In genomic region chr10:128376099-128376454, GRCm38 (mm10) we compare ENCODE assay signal across 9 mouse cellular contexts. TPM values are rescaled to one million over a fixed set of nuclear protein-coding genes. Genes with fewer than 3 reads are reported as not detected.
DNase-seq lines count a peak whose midpoint lies in the region; ATAC-seq and TF ChIP-seq lines count a peak whose summit lies in the region.
"Had no signal": no experiment of that assay in that cellular context is flagged by ENCODE, and none has a peak within 500 bp of the region (broad histone marks: within the 10 kb centered on the region; RNA-seq: fewer than 3 reads in every experiment).

No protein-coding gene starts in this region.

- no peak for TF ChIP-seq CTCF in forebrain, postnatal 0 days (IDR thresholded peaks at IDR 0.05; ENCODE audit: low read depth)
- TF ChIP-seq CTCF in liver, postnatal 0 days (IDR thresholded peaks at IDR 0.05; ENCODE audit: low read depth), result no peak

- in situ Hi-C loops in ES-E14 (cut with MboI; ENCODE audit: low sequenced_read_pairs in 2 of 2, unreplicated experiment in 2 of 2), result no loop called here

- peak overlapping the region; percentile 90 for H3K4me2 ChIP-seq in heart, embryonic 14.5 days (ENCODE audit: low read length)
- H3K4me2 ChIP-seq in forebrain, postnatal 0 days (ENCODE audit: low read depth), result peak overlapping the region; percentile 80
- peak overlapping the region; percentile 92 for H3K4me2 ChIP-seq in liver, postnatal 0 days (ENCODE audit: low read depth, low read length)

- 54% methylated on average over 4 of the region's 4 CpGs for WGBS in heart, embryonic 14.5 days
- 40% methylated on average over 4 of the region's 4 CpGs for WGBS in forebrain, postnatal 0 days
- WGBS in liver, postnatal 0 days (ENCODE audit: insufficient replicate concordance), result 59% methylated on average over 4 of the region's 4 CpGs

- H3K27ac ChIP-seq in heart, embryonic 14.5 days (replicated peaks in 1 of 2; ENCODE audit: control insufficient read depth in 1 of 2, insufficient read depth in 1 of 2, low read depth in 2 of 2, low read length in 2 of 2), result peak overlapping the region; percentile 93
- no peak overlapping the region for H3K27ac ChIP-seq in ES-E14 (ENCODE audit: insufficient read depth, low read depth, low read length, poor library complexity, severe bottlenecking)
- peak overlapping the region; percentile 93 for H3K27ac ChIP-seq in forebrain, postnatal 0 days (ENCODE audit: low read depth, low read length)
- H3K27ac ChIP-seq in liver, postnatal 0 days (ENCODE audit: low read depth), result peak overlapping the region; percentile 80

- H3K9ac ChIP-seq in heart, embryonic 14.5 days (ENCODE audit: low read length), result peak overlapping the region; percentile 95
- H3K9ac ChIP-seq in ES-E14 (ENCODE audit: insufficient read depth, low read depth, low read length, poor library complexity, severe bottlenecking), result peak overlapping the region; percentile 97; the same call in 1 of the 2 replicates
- H3K9ac ChIP-seq in forebrain, postnatal 0 days, result peak overlapping the region; percentile 92
- peak overlapping the region; percentile 97 for H3K9ac ChIP-seq in liver, postnatal 0 days (replicated peaks)

- peaks cover 10 to 20% of the 10 kb centered on the region in 2 experiments for H3K4me1 ChIP-seq in heart, embryonic 14.5 days (ENCODE audit: control insufficient read depth in 2 of 2, insufficient read depth in 2 of 2, low read length in 2 of 2)
- H3K4me1 ChIP-seq in ES-E14 (ENCODE audit: control insufficient read depth in 2 of 2, insufficient read depth in 2 of 2, low read length in 2 of 2, poor library complexity in 1 of 2), result peaks cover 3 to 6% of the 10 kb centered on the region in 2 experiments; a peak in 3 of 4 replicates
- peaks cover 19% of the 10 kb centered on the region; the same call in 1 of the 2 replicates for H3K4me1 ChIP-seq in forebrain, postnatal 0 days (ENCODE audit: insufficient read depth)
- H3K4me1 ChIP-seq in liver, postnatal 0 days (ENCODE audit: insufficient read depth), result peaks cover 19% of the 10 kb centered on the region

- no peak for ATAC-seq in heart, embryonic 14.5 days (ENCODE audit: insufficient number of reproducible peaks, insufficient read depth, low FRiP score, low read depth)
- no peak for ATAC-seq in forebrain, postnatal 0 days
- ATAC-seq in liver, postnatal 0 days, result no peak
- no peak for ATAC-seq in monocyte, adult 5-6 weeks (replicated peaks; ENCODE audit: insufficient number of reproducible peaks, low FRiP score, low TSS enrichment, poor library complexity, severe bottlenecking)

- peak overlapping the region; percentile 58 to 84; a peak in 2 of 4 replicates for H3K4me3 ChIP-seq in heart, embryonic 14.5 days (ENCODE audit: control insufficient read depth in 1 of 2, insufficient read depth in 1 of 2, low read depth in 1 of 2, low read length in 2 of 2)
- peak overlapping the region; percentile 56 to 83 for H3K4me3 ChIP-seq in ES-E14 (ENCODE audit: insufficient read depth in 1 of 2, low read depth in 1 of 2, low read length in 2 of 2, poor library complexity in 1 of 2, severe bottlenecking in 1 of 2)
- H3K4me3 ChIP-seq in forebrain, postnatal 0 days (ENCODE audit: low read depth, low read length), result peak overlapping the region; percentile 75
- peak overlapping the region; percentile 96 for H3K4me3 ChIP-seq in liver, postnatal 0 days (ENCODE audit: low read depth, low read length)

- H3K9me3 ChIP-seq in heart, embryonic 14.5 days (ENCODE audit: control insufficient read depth, low read length), result no peaks in the 10 kb centered on the region
- H3K9me3 ChIP-seq in ES-E14 (ENCODE audit: control insufficient read depth, insufficient read depth, low read depth, low read length), result no peaks in the 10 kb centered on the region
- no peaks in the 10 kb centered on the region for H3K9me3 ChIP-seq in forebrain, postnatal 0 days (ENCODE audit: low read length)
- no peaks in the 10 kb centered on the region for H3K9me3 ChIP-seq in liver, postnatal 0 days (ENCODE audit: low read length)

- TF ChIP-seq EP300 in liver, postnatal 0 days (IDR thresholded peaks at IDR 0.05; ENCODE audit: low read depth), result no peak

- no peaks in the 10 kb centered on the region for H3K27me3 ChIP-seq in heart, embryonic 14.5 days (ENCODE audit: control insufficient read depth, insufficient read depth, low read length)
- H3K27me3 ChIP-seq in forebrain, postnatal 0 days (ENCODE audit: insufficient read depth, low read length), result no peaks in the 10 kb centered on the region
- no peaks in the 10 kb centered on the region for H3K27me3 ChIP-seq in liver, postnatal 0 days (ENCODE audit: insufficient read depth, low read length)

- DNase-seq in heart, adult 8-10 months (ENCODE audit: low spot score), result no peak
- DNase-seq in ES-E14 (ENCODE audit: low read depth, low spot score), result no peak
- no peak for DNase-seq in forebrain, postnatal 0 days
- DNase-seq in liver, postnatal 0 days, result no peak
- no peak for DNase-seq in cerebellum, adult 11-12 months
- DNase-seq in layer of hippocampus, postnatal 14 days (ENCODE audit: low spot score in 2 of 2), result no peak
- DNase-seq: lung, postnatal 14 days had no signal

- peaks cover 27% of the 10 kb centered on the region for H3K36me3 ChIP-seq in heart, embryonic 14.5 days (ENCODE audit: control insufficient read depth, insufficient read depth, low read length)
- peaks cover 8% of the 10 kb centered on the region for H3K36me3 ChIP-seq in ES-E14 (ENCODE audit: control insufficient read depth, insufficient read depth, low read length, poor library complexity, severe bottlenecking)
- H3K36me3 ChIP-seq in forebrain, postnatal 0 days (ENCODE audit: insufficient read depth), result peaks cover 20% of the 10 kb centered on the region
- peaks cover 15% of the 10 kb centered on the region; the same call in 1 of the 2 replicates for H3K36me3 ChIP-seq in liver, postnatal 0 days (replicated peaks; ENCODE audit: insufficient read depth, low read length)

TF ChIP-seq in ES-E14, 5 proteins besides CTCF, POLR2A, EP300 and RAD21:
- TF ChIP-seq ZC3H11A (IDR thresholded peaks at IDR 0.05; ENCODE audit: borderline replicate concordance, low read depth, low read length) (no peak), CHD2 (IDR thresholded peaks at IDR 0.05; ENCODE audit: low read depth, low read length) (no peak), ZNF384 (IDR thresholded peaks at IDR 0.05; ENCODE audit: low read depth, low read length) (no peak), MAFK (IDR thresholded peaks at IDR 0.05; ENCODE audit: insufficient read depth, low read depth, low read length) (no peak), HCFC1 (IDR thresholded peaks at IDR 0.05; ENCODE audit: borderline replicate concordance, insufficient read depth, low read length) (no peak)

RNA-seq across cellular contexts. Expression of gene Ankrd52, which starts 0.8 kb away (rescaled TPM):
- polyA plus RNA-seq in heart, embryonic 14.5 days (2014; fragmentation: Nextera tagmentation; extraction: Ambion mirVana), result 7.9 and 9.9 TPM in 2 replicates
- 10 to 100 TPM; 39.8 to 45.9 (median 44.0) TPM for total RNA-seq in heart, adult 8-10 months (2022)
- total RNA-seq in ES-E14 (2012; rRNA removed), result 11.1 and 11.4 TPM in 2 replicates
- total RNA-seq in forebrain, postnatal 0 days (2014; rRNA removed), result 22.3 and 32.6 TPM in 2 replicates
- 4.7 and 7.7 TPM in 2 replicates for polyA plus RNA-seq in forebrain, postnatal 0 days (2015; fragmentation: Nextera tagmentation; extraction: Ambion mirVana)
- polyA plus RNA-seq in liver, postnatal 0 days (2015; fragmentation: Nextera tagmentation; extraction: Ambion mirVana), result 2.0 and 2.7 TPM in 2 replicates
- total RNA-seq in monocyte, adult 5-6 weeks (2017), result 6.5 to 18.2 TPM (median 8.3 TPM) in 3 replicates
- total RNA-seq in layer of hippocampus, postnatal 14 days (2021), result 10 to 100 TPM; 83.6 to 86.7 TPM

RNA-seq across cellular contexts. Expression of gene Coq10a, which starts 7.3 kb away (rescaled TPM):
- polyA plus RNA-seq in heart, embryonic 14.5 days (2014; fragmentation: Nextera tagmentation; extraction: Ambion mirVana), result 23.5 TPM in 2 replicates
- total RNA-seq in heart, adult 8-10 months (2022), result 100 to 1,000 TPM; 365 to 443 (median 423) TPM
- 8.2 and 10.1 TPM in 2 replicates for total RNA-seq in ES-E14 (2012; rRNA removed)
- total RNA-seq in forebrain, postnatal 0 days (2014; rRNA removed), result 34.0 and 41.6 TPM in 2 replicates
- polyA plus RNA-seq in forebrain, postnatal 0 days (2015; fragmentation: Nextera tagmentation; extraction: Ambion mirVana), result 48.2 and 50.0 TPM in 2 replicates
- polyA plus RNA-seq in liver, postnatal 0 days (2015; fragmentation: Nextera tagmentation; extraction: Ambion mirVana), result 8.5 and 11.2 TPM in 2 replicates
- total RNA-seq in monocyte, adult 5-6 weeks (2017), result 18.2 to 21.9 TPM (median 19.4 TPM) in 3 replicates
- 10 to 100 TPM; 60.0 to 62.1 TPM for total RNA-seq in layer of hippocampus, postnatal 14 days (2021)

RNA-seq across cellular contexts. Expression of gene Slc39a5, which starts 25.0 kb away (rescaled TPM):
- not detected in 2 replicates for polyA plus RNA-seq in heart, embryonic 14.5 days (2014; fragmentation: Nextera tagmentation; extraction: Ambion mirVana)
- not detected for total RNA-seq in heart, adult 8-10 months (2022)
- 0.36 and 0.53 TPM in 2 replicates for total RNA-seq in ES-E14 (2012; rRNA removed)
- total RNA-seq in forebrain, postnatal 0 days (2014; rRNA removed), result 0.24 and 0.69 TPM in 2 replicates
- polyA plus RNA-seq in forebrain, postnatal 0 days (2015; fragmentation: Nextera tagmentation; extraction: Ambion mirVana), result 0.10 and 0.42 TPM in 2 replicates
- polyA plus RNA-seq in liver, postnatal 0 days (2015; fragmentation: Nextera tagmentation; extraction: Ambion mirVana), result 59.0 and 64.1 TPM in 2 replicates
- total RNA-seq in monocyte, adult 5-6 weeks (2017), result not detected in 3 replicates
- under 1 TPM in 1 of 2 experiments, not detected in 1; 0.60 TPM for total RNA-seq in layer of hippocampus, postnatal 14 days (2021)

RNA-seq across cellular contexts. Expression of gene Nabp2, which starts 35.2 kb away (rescaled TPM):
- 64.5 and 66.6 TPM in 2 replicates for polyA plus RNA-seq in heart, embryonic 14.5 days (2014; fragmentation: Nextera tagmentation; extraction: Ambion mirVana)
- total RNA-seq in heart, adult 8-10 months (2022), result 10 to 100 TPM; 44.8 to 50.8 (median 45.2) TPM
- 25.3 and 28.2 TPM in 2 replicates for total RNA-seq in ES-E14 (2012; rRNA removed)
- 82.2 and 90.1 TPM in 2 replicates for total RNA-seq in forebrain, postnatal 0 days (2014; rRNA removed)
- 158 and 159 TPM in 2 replicates for polyA plus RNA-seq in forebrain, postnatal 0 days (2015; fragmentation: Nextera tagmentation; extraction: Ambion mirVana)
- 33.7 and 33.8 TPM in 2 replicates for polyA plus RNA-seq in liver, postnatal 0 days (2015; fragmentation: Nextera tagmentation; extraction: Ambion mirVana)
- 34.6 to 49.4 TPM (median 44.2 TPM) in 3 replicates for total RNA-seq in monocyte, adult 5-6 weeks (2017)
- 10 to 100 TPM; 94.5 TPM for total RNA-seq in layer of hippocampus, postnatal 14 days (2021)

RNA-seq across cellular contexts. Expression of gene Rnf41, which starts 35.4 kb away (rescaled TPM):
- polyA plus RNA-seq in heart, embryonic 14.5 days (2014; fragmentation: Nextera tagmentation; extraction: Ambion mirVana), result 23.7 and 24.6 TPM in 2 replicates
- 10 to 100 TPM; 16.2 to 17.6 (median 16.7) TPM for total RNA-seq in heart, adult 8-10 months (2022)
- 39.6 and 41.3 TPM in 2 replicates for total RNA-seq in ES-E14 (2012; rRNA removed)
- total RNA-seq in forebrain, postnatal 0 days (2014; rRNA removed), result 118 and 129 TPM in 2 replicates
- polyA plus RNA-seq in forebrain, postnatal 0 days (2015; fragmentation: Nextera tagmentation; extraction: Ambion mirVana), result 95.9 and 108 TPM in 2 replicates
- 7.2 and 7.3 TPM in 2 replicates for polyA plus RNA-seq in liver, postnatal 0 days (2015; fragmentation: Nextera tagmentation; extraction: Ambion mirVana)
- total RNA-seq in monocyte, adult 5-6 weeks (2017), result 16.2 to 36.8 TPM (median 28.3 TPM) in 3 replicates
- 10 to 100 TPM; 67.2 to 72.0 TPM for total RNA-seq in layer of hippocampus, postnatal 14 days (2021)
